ENCODE assay signal across 9 mouse cellular contexts in genomic region chr4:102979385-102979784, GRCm38 (mm10). TPM values are rescaled to one million over a fixed set of nuclear protein-coding genes. Genes with fewer than 3 reads are reported as not detected.
DNase-seq lines count a peak whose midpoint lies in the region; ATAC-seq and TF ChIP-seq lines count a peak whose summit lies in the region.
"Had no signal": no experiment of that assay in that cellular context is flagged by ENCODE, and none has a peak within 500 bp of the region (broad histone marks: within the 10 kb centered on the region; RNA-seq: fewer than 3 reads in every experiment).

No protein-coding gene starts in this region.

- peak; percentile 30 for DNase-seq in kidney, postnatal 0 days (ENCODE audit: low spot score)
- no peak for DNase-seq in kidney, adult 9 months
- no peak for DNase-seq in midbrain, postnatal 0 days (ENCODE audit: low spot score)
- DNase-seq in spleen, postnatal 14 days (ENCODE audit: low spot score in 2 of 2) = no peak
- no peak for DNase-seq in cerebellum, postnatal 4 days (ENCODE audit: low spot score in 2 of 2)
- DNase-seq: layer of hippocampus, postnatal 36 days had no signal

- H3K4me2 ChIP-seq in kidney, postnatal 0 days (ENCODE audit: low read length) = peak overlapping the region; percentile 58
- peak overlapping the region; percentile 82 for H3K4me2 ChIP-seq in embryonic facial prominence, embryonic 13.5 days
- no peak overlapping the region; the same call in 1 of the 2 replicates for H3K4me2 ChIP-seq in midbrain, postnatal 0 days (ENCODE audit: low read depth, low read length, poor library complexity, severe bottlenecking)

- H3K4me3 ChIP-seq in kidney, postnatal 0 days (replicated peaks; ENCODE audit: low read depth, low read length) = peak overlapping the region; percentile 21; the same call in 1 of the 2 replicates
- peak overlapping the region; percentile 44; the same call in 1 of the 2 replicates for H3K4me3 ChIP-seq in embryonic facial prominence, embryonic 13.5 days
- H3K4me3 ChIP-seq in midbrain, postnatal 0 days (ENCODE audit: low read depth, low read length) = no peak overlapping the region
- H3K4me3 ChIP-seq: myocyte had no signal

- no peak for ATAC-seq in kidney, postnatal 0 days (replicated peaks; ENCODE audit: low FRiP score, low read depth)
- no peak for ATAC-seq in embryonic facial prominence, embryonic 13.5 days (ENCODE audit: insufficient number of reproducible peaks, insufficient read depth, low FRiP score, low TSS enrichment, low read depth)
- peak; percentile 54 for ATAC-seq in inflammation-experienced regulatory T-cells, adult 6 months
- no peak for ATAC-seq in midbrain, postnatal 0 days (ENCODE audit: low FRiP score)

- 0 out of 2 replicates have a peak, but pooled peaks cover 7% of the 10 kb centered on the region for H3K4me1 ChIP-seq in kidney, postnatal 0 days (replicated peaks; ENCODE audit: insufficient read depth, low read length)
- peaks cover 22% of the 10 kb centered on the region for H3K4me1 ChIP-seq in embryonic facial prominence, embryonic 13.5 days
- peaks cover 7% of the 10 kb centered on the region; the same call in 1 of the 2 replicates for H3K4me1 ChIP-seq in midbrain, postnatal 0 days (ENCODE audit: insufficient read depth, low read length)

- WGBS in kidney, postnatal 0 days = 51% methylated on average over 5 of the region's 5 CpGs
- 49% methylated on average over 5 of the region's 5 CpGs for WGBS in embryonic facial prominence, embryonic 13.5 days
- 69% methylated on average over 5 of the region's 5 CpGs for WGBS in midbrain, postnatal 0 days

- H3K9me3 ChIP-seq in kidney, postnatal 0 days (replicated peaks; ENCODE audit: low read length) = no peaks in the 10 kb centered on the region
- no peaks in the 10 kb centered on the region for H3K9me3 ChIP-seq in embryonic facial prominence, embryonic 13.5 days
- no peaks in the 10 kb centered on the region for H3K9me3 ChIP-seq in midbrain, postnatal 0 days (ENCODE audit: low read length)

- H3K9ac ChIP-seq in kidney, postnatal 0 days (ENCODE audit: low read depth, low read length) = no peak overlapping the region
- H3K9ac ChIP-seq in embryonic facial prominence, embryonic 13.5 days = no peak overlapping the region
- no peak overlapping the region for H3K9ac ChIP-seq in midbrain, postnatal 0 days (replicated peaks; ENCODE audit: low read length, poor library complexity, severe bottlenecking)

- H3K27me3 ChIP-seq in kidney, postnatal 0 days (ENCODE audit: insufficient read depth, low read length) = no peaks in the 10 kb centered on the region
- H3K27me3 ChIP-seq in embryonic facial prominence, embryonic 13.5 days = peaks cover 5% of the 10 kb centered on the region
- H3K27me3 ChIP-seq in midbrain, postnatal 0 days (ENCODE audit: insufficient read depth, low read length) = no peaks in the 10 kb centered on the region

- no peaks in the 10 kb centered on the region for H3K36me3 ChIP-seq in kidney, postnatal 0 days (ENCODE audit: insufficient read depth, low read length)
- no peaks in the 10 kb centered on the region for H3K36me3 ChIP-seq in embryonic facial prominence, embryonic 13.5 days
- H3K36me3 ChIP-seq in midbrain, postnatal 0 days (ENCODE audit: insufficient read depth, low read length) = no peaks in the 10 kb centered on the region

- no peak for TF ChIP-seq CTCF in kidney, postnatal 0 days (IDR thresholded peaks at IDR 0.05; ENCODE audit: low read depth)
- peak; percentile 15; the same call in 1 of the 2 replicates for TF ChIP-seq CTCF in midbrain, postnatal 0 days (IDR thresholded peaks at IDR 0.05)

- H3K27ac ChIP-seq in kidney, postnatal 0 days = no peak overlapping the region
- H3K27ac ChIP-seq in embryonic facial prominence, embryonic 13.5 days = no peak overlapping the region
- H3K27ac ChIP-seq in midbrain, postnatal 0 days (ENCODE audit: low read depth, low read length) = no peak overlapping the region

RNA-seq across cellular contexts. Expression of gene Tctex1d1, which starts 1.0 kb away (rescaled TPM):
- 0.69 and 1.0 TPM in 2 replicates for polyA plus RNA-seq in kidney, postnatal 0 days (2015; fragmentation: Nextera tagmentation; extraction: Ambion mirVana)
- polyA plus RNA-seq in embryonic facial prominence, embryonic 13.5 days (2015; fragmentation: Nextera tagmentation; extraction: Ambion mirVana) = 0.42 and 1.5 TPM in 2 replicates
- under 1 TPM in 1 of 3 experiments, not detected in 2; 0.58 TPM for polyA plus RNA-seq in inflammation-experienced regulatory T-cells, adult 6 months (2017; shearing (Covaris generic))
- total RNA-seq in midbrain, postnatal 0 days (2014; rRNA removed) = 0.66 and 5.9 TPM in 2 replicates
- polyA plus RNA-seq in midbrain, postnatal 0 days (2015; fragmentation: Nextera tagmentation; extraction: Ambion mirVana) = 1.9 and 2.0 TPM in 2 replicates
- polyA plus RNA-seq: myocyte had no signal

RNA-seq across cellular contexts. Expression of gene Insl5, which starts 47.3 kb away (rescaled TPM):
- polyA plus RNA-seq in kidney, postnatal 0 days (2015; fragmentation: Nextera tagmentation; extraction: Ambion mirVana) = not detected in 2 replicates
- polyA plus RNA-seq in embryonic facial prominence, embryonic 13.5 days (2015; fragmentation: Nextera tagmentation; extraction: Ambion mirVana) = not detected in 2 replicates
- polyA plus RNA-seq in inflammation-experienced regulatory T-cells, adult 6 months (2017; shearing (Covaris generic)) = not detected
- 1.2 TPM in 1 of 2 replicates, not detected in the other for total RNA-seq in midbrain, postnatal 0 days (2014; rRNA removed)
- polyA plus RNA-seq in midbrain, postnatal 0 days (2015; fragmentation: Nextera tagmentation; extraction: Ambion mirVana) = 0.54 TPM in 1 of 2 replicates, not detected in the other
- polyA plus RNA-seq: myocyte had no signal
